Mouse (Mus musculus) liver, embryonic 14.5 days (tissue): ENCODE measurements around the gene Bank1.

ENCODE experiments used
- CTCF ChIP-seq: IDR thresholded peaks from 2 replicates; pipeline ENCODE4 v1.5.1; 2016; ENCODE audit warnings: antibody characterized with exemption, low read depth, control low read depth
- EP300 ChIP-seq: IDR thresholded peaks from 2 replicates; pipeline ENCODE4 v1.6.1; 2016; ENCODE audit warnings: antibody characterized with exemption, low read depth

- TF ChIP-seq CTCF = no peak
- no peak for TF ChIP-seq EP300
Measured at GRCm38 (mm10) chr3:136257761-136258160, 68.1 kb downstream of the Bank1 start.
